Mouse (Mus musculus) liver (tissue): ENCODE results near the gene Npas1.

Experiments
- DNase-seq: peaks from one replicate; pipeline ENCODE4 v3.0.0-alpha.2; 2020; ENCODE audit warnings: mixed read lengths

Npas1 gene

DNA sequence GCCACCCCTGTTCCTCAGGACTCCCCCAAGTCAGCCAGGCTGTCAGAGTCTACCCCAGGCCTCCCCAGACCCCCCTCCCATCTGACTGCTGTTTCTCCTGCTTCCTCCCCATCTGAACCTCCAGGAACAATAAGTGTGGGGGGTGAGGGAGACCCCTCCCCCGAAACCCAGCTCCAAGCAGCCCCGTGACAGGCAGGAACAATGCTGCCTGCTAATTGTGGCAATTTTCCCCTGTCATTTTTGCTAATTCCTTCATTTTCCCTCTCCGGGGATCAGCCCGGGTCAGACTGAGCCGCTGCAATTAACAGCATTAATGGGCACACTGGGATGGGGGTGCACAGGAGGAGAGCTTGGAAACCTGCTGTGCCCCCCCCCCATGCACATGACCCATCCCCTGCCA, 9.4 kb downstream of the Npas1 start:
- no peak for DNase-seq

DNA sequence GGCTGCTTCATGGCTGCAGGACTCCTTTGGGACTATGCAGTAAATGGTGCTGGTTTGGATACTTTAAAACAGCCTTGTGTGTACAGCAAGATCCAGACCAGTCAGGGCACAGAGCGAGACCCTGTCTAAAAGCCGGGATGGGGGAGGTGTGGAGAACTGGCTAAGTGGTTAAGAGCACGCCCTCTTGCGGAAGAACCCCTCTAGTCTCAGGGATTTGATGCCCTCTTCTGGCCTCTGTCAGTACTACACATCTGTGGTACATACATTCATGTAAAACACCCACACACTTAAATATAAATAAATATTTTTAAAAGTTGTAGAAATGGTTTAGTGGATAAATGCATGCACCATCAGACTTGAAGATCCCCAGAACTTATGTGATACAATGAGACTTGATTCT, 11.0 kb downstream of the Npas1 start:
- DNase-seq, result peak; percentile 58

GRCm38 (mm10) chr7:16465568-16465967, 12.0 kb downstream of the Npas1 start:
- no peak for DNase-seq

- DNase-seq, result peak; percentile 77
These were observed 12.4 kb downstream of the Npas1 start for GRCm38 (mm10) chr7:16465160-16465559.

DNA sequence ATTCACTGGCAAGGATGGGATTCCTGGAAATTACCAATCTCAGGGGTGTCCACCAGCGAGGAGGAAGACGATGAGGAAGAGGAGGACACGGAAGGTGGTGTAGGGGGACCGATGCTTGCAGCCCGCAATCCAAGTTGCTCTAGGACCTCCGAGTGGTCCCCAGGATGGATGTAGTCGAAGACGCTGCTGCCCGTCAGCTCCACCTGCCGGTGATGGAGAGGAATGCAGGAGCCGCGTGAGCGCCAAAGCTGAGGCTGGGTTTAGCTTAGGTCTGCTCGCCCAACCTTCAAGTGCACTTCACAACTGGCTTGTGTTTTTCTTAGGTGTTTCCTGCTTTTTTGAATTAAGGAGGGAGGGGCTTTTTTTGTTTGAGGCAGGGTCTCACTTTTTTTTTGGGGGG, 14.3 kb downstream of the Npas1 start:
- peak; percentile 80 for DNase-seq

GRCm38 (mm10) chr7:16461705-16462104, 15.8 kb downstream of the Npas1 start:
- DNase-seq, result no peak

DNA sequence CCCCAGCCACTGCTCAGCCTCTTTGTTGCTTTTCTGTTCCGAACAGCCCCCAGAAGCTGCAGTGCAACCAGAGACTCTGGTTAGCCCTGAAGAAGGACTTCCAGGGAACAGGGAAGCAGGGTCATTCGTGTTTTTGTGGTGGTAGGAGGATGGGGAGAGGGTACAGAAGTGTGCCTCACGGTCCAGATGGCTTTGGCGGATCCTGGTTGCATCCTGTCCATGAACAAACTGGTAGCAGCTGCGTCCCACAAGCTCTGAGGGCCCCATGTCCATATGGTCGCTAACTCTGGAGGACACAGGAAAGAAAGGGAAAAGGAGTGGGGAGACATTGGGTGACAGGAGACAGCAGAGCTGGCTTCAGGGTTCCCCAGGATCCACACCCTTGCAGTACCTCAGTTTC, 16.4 kb downstream of the Npas1 start:
- no peak for DNase-seq

DNA sequence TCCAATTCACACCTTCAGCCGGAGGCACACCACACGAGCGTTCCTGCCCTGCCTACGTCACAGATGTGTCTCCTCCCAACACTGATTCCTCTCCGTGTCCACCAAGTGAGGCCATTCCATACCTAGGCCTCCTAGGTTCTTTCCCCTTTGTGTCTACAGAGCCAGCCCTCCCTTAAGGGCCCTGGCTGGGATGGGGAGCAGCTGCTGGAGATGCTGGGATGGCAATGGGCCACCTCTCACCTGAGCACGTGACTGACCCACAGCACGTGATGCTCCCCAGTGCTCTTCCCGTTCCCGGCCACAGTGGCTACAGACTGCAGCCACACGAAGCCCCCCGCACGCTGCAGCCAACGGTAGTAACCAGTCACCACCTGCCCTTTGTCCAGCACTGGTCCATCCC, 17.0 kb downstream of the Npas1 start:
- no peak for DNase-seq

DNA sequence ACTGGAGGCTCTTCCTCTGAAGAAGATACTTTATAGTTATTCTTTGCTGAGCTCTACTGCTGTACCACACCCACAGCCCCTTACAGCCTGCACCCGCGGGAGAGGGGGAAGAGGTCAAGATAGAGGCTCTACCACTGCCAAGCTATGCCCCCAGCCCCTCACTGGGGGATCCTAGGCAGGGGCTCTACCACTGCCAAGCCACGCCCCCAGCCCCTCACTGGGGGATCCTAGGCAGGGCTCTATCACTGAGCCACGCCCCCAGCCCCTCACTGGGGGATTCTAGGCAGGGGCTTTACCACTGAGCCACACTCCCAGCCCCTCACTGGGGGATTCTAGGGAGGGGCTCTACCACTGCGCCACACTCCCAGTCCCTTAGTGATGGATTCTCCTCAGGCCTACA, 21.2 kb downstream of the Npas1 start:
- DNase-seq, result no peak

DNA sequence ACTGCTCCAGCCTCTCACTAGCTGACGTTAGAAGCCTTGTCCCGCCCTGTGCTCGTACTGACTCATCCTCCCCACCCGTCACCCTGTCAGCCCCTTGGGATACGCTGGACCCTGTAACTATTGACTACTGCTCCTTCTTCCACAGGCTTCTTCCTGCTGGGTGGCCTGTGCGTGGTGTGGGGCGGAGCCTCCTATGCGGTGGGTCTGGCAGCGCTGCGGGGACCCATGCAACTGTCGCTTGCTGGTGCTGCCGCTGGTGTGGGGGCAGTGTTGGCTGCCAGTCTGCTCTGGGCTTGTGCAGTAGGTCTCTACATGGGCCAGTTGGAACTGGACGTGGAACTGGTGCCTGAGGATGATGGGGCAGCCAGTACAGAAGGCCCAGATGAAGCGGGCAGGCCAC, 22.5 kb downstream of the Npas1 start:
- no peak for DNase-seq

- peak; percentile 59 for DNase-seq
These were observed 24.3 kb downstream of the Npas1 start for GRCm38 (mm10) chr7:16453118-16453711.

DNA sequence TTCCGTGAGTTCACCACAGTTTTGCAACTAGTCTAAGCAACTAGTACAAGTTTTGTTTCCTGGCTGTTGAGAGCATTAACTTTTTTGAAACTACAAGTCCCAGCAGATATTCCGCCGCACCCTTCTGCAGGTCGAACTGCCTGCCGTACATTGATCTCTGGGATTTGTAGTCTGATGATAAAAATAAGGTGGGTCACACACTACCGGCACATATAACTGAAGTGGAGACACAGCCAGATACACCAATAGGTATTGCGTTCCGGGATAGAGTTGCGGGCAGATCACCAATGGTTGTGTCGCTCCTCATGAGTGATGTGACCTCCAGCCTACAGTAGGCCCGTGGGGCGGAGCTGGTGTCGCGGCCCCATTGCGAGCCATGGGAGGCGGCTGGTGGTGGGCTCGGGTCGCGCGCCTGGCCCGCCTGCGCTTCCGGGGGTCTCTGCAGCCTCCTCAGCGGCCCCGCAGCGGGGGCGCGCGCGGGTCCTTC, 24.9 kb downstream of the Npas1 start, which contains the start of gene Tmem160:
Gene Tmem160, plus strand, starts transcription at position 193 of the 487 bp plus-strand sequence.
- peak; percentile 88 for DNase-seq

GRCm38 (mm10) chr7:16451656-16452055, 25.9 kb downstream of the Npas1 start:
- DNase-seq, result no peak

DNA sequence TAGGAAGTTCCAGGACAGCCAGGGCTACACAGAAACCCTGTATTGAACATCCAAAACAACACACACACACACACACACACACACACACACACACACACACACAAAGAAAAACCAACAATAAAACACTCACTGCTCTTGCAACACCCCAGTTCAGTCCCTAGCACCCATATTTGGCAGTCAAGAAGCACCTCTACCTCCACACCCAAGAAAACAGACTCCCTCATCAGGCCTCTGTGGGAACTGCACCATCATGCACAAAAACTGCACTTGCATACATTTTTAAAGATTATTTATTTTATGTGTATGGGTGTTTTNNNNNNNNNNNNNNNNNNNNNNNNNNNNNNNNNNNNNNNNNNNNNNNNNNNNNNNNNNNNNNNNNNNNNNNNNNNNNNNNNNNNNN, 36.3 kb downstream of the Npas1 start:
- DNase-seq, result peak; percentile 36

GRCm38 (mm10) chr7:16435088-16435487, 42.4 kb downstream of the Npas1 start:
- no peak for DNase-seq

DNA sequence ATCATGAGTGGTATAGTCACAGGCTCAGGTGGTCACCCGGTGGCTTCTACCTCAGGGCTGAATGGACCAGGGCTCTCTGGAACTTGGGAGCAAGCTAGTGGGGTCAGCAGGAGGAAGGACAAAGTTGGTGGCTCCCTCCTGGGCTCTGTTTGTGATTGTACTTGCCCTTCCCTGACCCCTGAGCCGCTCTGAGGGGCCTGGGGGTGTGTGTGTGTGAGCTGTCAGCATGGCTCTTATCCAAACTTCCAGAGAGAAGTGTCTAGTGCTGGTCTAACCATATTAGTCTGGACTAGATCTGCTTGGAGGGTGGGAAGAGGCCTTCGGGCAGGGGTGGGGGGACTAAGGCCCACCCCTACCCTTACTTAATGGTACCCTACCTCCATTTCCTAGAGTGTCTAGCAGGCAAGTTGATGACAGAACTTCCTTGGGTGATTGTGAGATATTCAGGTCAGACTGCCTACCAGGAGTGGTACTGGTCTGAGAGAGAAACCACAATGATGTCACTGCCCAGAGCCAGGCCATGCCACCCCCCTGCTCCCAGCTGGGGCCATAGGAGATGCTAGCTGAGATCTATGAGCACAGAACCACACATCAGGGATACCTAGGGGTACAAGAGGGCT, 44.1 kb downstream of the Npas1 start:
- no peak for DNase-seq

- peak; percentile 84 for DNase-seq
These were observed 51.3 kb downstream of the Npas1 start for GRCm38 (mm10) chr7:16426129-16426729.

DNA sequence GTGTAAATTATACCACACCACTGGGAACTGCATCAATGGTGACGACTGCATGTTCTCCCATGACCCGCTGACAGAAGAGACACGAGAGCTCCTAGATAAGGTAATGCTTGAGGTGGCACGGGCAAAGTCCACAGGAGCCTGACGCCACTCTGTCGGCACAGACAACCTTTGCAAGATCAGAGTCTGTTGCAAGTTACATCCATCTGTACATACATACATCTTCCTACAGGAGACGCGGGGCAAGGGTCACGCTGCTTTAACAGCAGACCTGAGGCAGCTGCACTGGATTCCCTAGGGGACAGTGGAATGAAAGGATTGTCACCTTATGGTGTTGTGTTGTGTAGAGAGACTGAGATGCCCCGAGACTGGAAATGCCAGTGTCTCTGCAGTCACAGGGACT, 51.8 kb downstream of the Npas1 start:
- no peak for DNase-seq

DNA sequence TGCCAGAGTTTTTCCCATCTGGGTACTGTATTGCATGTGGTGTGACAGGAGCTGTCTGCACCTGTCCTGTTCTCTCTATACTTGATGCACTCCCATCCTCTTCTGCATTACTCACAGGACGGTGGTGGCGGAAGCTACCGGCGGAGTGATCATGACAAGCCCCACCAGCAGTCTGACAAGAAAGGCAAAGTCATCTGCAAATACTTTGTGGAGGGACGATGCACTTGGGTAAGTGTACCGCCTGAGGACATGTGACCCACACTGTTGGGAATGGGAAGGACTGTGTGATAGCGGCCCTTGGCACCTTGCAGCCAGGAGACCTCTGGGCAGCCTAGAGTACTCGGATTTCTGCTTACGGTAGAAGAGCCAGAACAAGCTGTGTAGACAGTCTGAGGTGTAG, 53.8 kb downstream of the Npas1 start:
- no peak for DNase-seq

DNA sequence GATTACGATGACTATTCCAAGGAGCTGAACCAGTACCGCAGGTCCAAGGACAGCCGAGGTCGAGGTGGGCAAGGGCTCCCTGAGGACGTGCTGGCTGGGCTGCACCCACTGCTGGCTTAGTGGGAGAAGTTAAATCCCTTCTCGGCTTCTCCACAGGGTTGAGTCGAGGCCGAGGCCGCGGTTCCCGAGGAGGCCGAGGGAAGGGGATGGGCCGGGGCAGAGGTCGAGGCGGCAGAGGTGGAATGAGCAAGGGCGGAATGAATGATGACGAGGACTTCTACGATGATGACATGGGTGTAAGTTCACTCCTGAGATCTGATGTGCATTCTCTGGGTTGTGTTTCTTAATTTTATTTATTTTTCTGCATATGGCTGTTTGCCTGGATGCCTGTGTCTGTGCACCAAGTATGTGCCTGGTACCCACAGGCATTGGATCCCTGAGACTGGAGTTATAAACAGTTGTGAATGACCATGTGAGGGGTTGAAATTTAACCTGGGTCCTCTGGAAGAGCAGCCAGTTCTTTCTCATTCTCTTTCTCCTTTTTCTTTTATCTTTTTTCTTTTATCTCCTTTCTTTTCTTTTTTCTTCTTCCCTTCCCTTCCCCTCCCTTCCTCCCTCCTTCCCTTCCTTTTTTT, 55.2 kb downstream of the Npas1 start:
- DNase-seq, result no peak

- DNase-seq, result no peak
These were observed 56.9 kb downstream of the Npas1 start for GRCm38 (mm10) chr7:16420493-16421118.

- DNase-seq, result no peak
These were observed 58.8 kb downstream of the Npas1 start for GRCm38 (mm10) chr7:16418713-16419112.

- no peak for DNase-seq
These were observed 60.3 kb downstream of the Npas1 start for GRCm38 (mm10) chr7:16417141-16417771.
